Mouse (Mus musculus): Measurements from ENCODE around the gene Sipa1l1. TPM values are rescaled to one million over a fixed set of nuclear protein-coding genes. Genes with fewer than 3 reads are reported as not detected.

Sipa1l1 gene
- total RNA-seq, 1 experiment: 31.8 TPM

DNA sequence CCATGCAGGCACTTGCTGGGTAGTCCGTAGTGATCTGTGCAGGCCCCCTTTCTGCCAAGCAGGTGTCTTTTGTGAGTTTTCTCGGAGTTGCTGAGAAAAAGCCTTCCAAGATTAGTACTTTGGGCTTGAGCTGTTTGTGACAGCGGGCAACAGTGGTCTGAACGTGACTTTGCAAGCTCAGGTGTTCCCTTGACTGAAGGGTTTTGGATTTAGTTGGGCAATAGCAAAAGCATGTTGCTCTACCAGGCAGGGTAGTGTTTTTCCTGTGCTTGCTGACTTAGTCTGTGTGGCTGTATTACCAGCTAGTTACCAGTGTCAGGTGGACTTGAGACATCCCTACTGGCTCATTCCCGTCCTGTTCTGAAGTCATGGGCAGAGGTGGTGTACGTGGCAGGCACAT lies 30.2 kb downstream of the Sipa1l1 start:
- Histone ChIP-seq H3K9me3 (ENCODE audit: control insufficient read depth, insufficient read depth, low read depth, low read length) (no peaks in the 10 kb centered on the region), H3K27ac (ENCODE audit: insufficient read depth, low read depth, low read length, poor library complexity, severe bottlenecking) (no peak overlapping the region), H3K9ac (ENCODE audit: insufficient read depth, low read depth, low read length, poor library complexity, severe bottlenecking) (no peak overlapping the region), H3K4me1 (ENCODE audit: control insufficient read depth in 2 of 2, insufficient read depth in 2 of 2, low read length in 2 of 2, poor library complexity in 1 of 2) (peaks cover 3 to 10% of the 10 kb centered on the region in 2 experiments; a peak in 3 of 4 replicates), H3K4me3 (ENCODE audit: insufficient read depth in 1 of 2, low read depth in 1 of 2, low read length in 2 of 2, poor library complexity in 1 of 2, severe bottlenecking in 1 of 2) (no peak overlapping the region), H3K36me3 (ENCODE audit: control insufficient read depth, insufficient read depth, low read length, poor library complexity, severe bottlenecking) (no peaks in the 10 kb centered on the region)
- no peak for TF ChIP-seq CHD2 (IDR thresholded peaks at IDR 0.05; ENCODE audit: low read depth, low read length)
- no peak for DNase-seq (ENCODE audit: low read depth, low spot score)
- in situ Hi-C loops (cut with MboI; ENCODE audit: low sequenced_read_pairs in 2 of 2, unreplicated experiment in 2 of 2): no loop called here

DNA sequence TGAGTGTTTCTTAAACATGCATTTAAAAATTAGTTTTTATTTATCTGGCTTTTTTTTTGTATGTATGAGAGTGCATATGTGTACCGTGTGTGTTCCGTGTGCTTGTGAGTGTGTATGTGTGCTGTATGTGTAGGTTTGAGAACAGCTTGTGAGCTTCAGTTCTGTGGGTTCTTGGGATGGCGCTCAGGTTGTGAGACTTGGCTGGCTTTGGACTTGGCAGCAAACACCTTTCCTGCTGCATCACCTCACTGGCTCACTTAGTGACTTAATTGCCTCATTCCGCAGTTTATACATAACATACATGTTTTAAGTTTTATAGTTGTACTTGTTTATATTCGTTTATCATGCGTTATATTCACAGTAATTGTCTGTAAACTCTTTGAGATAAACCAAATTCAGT lies 35.0 kb downstream of the Sipa1l1 start:
- H3K4me1 ChIP-seq (ENCODE audit: control insufficient read depth in 2 of 2, insufficient read depth in 2 of 2, low read length in 2 of 2, poor library complexity in 1 of 2): no peaks in the 10 kb centered on the region
- in situ Hi-C loops (cut with MboI; ENCODE audit: low sequenced_read_pairs in 2 of 2, unreplicated experiment in 2 of 2): no loop called here
- H3K9ac ChIP-seq (ENCODE audit: insufficient read depth, low read depth, low read length, poor library complexity, severe bottlenecking): no peak overlapping the region
- TF ChIP-seq MAFK (IDR thresholded peaks at IDR 0.05; ENCODE audit: insufficient read depth, low read depth, low read length): no peak
- TF ChIP-seq ZNF384 (IDR thresholded peaks at IDR 0.05; ENCODE audit: low read depth, low read length): no peak
- no peak for TF ChIP-seq ZC3H11A (IDR thresholded peaks at IDR 0.05; ENCODE audit: borderline replicate concordance, low read depth, low read length)
- TF ChIP-seq CHD2 (IDR thresholded peaks at IDR 0.05; ENCODE audit: low read depth, low read length): no peak
- TF ChIP-seq HCFC1 (IDR thresholded peaks at IDR 0.05; ENCODE audit: borderline replicate concordance, insufficient read depth, low read length): no peak
- no peak for DNase-seq (ENCODE audit: low read depth, low spot score)
- no peak overlapping the region for H3K27ac ChIP-seq (ENCODE audit: insufficient read depth, low read depth, low read length, poor library complexity, severe bottlenecking)
- no peak overlapping the region for H3K4me3 ChIP-seq (ENCODE audit: insufficient read depth in 1 of 2, low read depth in 1 of 2, low read length in 2 of 2, poor library complexity in 1 of 2, severe bottlenecking in 1 of 2)
- no peaks in the 10 kb centered on the region for H3K36me3 ChIP-seq (ENCODE audit: control insufficient read depth, insufficient read depth, low read length, poor library complexity, severe bottlenecking)
- H3K9me3 ChIP-seq (ENCODE audit: control insufficient read depth, insufficient read depth, low read depth, low read length): no peaks in the 10 kb centered on the region

GRCm38 (mm10) chr12:82206857-82207647 lies 37.9 kb downstream of the Sipa1l1 start:
- DNase-seq (ENCODE audit: low read depth, low spot score): no peak
- no peak overlapping the region for H3K4me3 ChIP-seq (ENCODE audit: insufficient read depth in 1 of 2, low read depth in 1 of 2, low read length in 2 of 2, poor library complexity in 1 of 2, severe bottlenecking in 1 of 2)
- no peaks in the 10 kb centered on the region for H3K4me1 ChIP-seq (ENCODE audit: control insufficient read depth in 2 of 2, insufficient read depth in 2 of 2, low read length in 2 of 2, poor library complexity in 1 of 2)
- in situ Hi-C loops (cut with MboI; ENCODE audit: low sequenced_read_pairs in 2 of 2, unreplicated experiment in 2 of 2): no loop called here
- no peak overlapping the region for H3K27ac ChIP-seq (ENCODE audit: insufficient read depth, low read depth, low read length, poor library complexity, severe bottlenecking)
- H3K9me3 ChIP-seq (ENCODE audit: control insufficient read depth, insufficient read depth, low read depth, low read length): no peaks in the 10 kb centered on the region
- no peak for TF ChIP-seq CHD2 (IDR thresholded peaks at IDR 0.05; ENCODE audit: low read depth, low read length)
- no peak for TF ChIP-seq ZNF384 (IDR thresholded peaks at IDR 0.05; ENCODE audit: low read depth, low read length)
- no peak for TF ChIP-seq MAFK (IDR thresholded peaks at IDR 0.05; ENCODE audit: insufficient read depth, low read depth, low read length)
- no peak for TF ChIP-seq ZC3H11A (IDR thresholded peaks at IDR 0.05; ENCODE audit: borderline replicate concordance, low read depth, low read length)
- no peak for TF ChIP-seq HCFC1 (IDR thresholded peaks at IDR 0.05; ENCODE audit: borderline replicate concordance, insufficient read depth, low read length)
- no peaks in the 10 kb centered on the region for H3K36me3 ChIP-seq (ENCODE audit: control insufficient read depth, insufficient read depth, low read length, poor library complexity, severe bottlenecking)
- no peak overlapping the region for H3K9ac ChIP-seq (ENCODE audit: insufficient read depth, low read depth, low read length, poor library complexity, severe bottlenecking)

- H3K36me3 ChIP-seq (ENCODE audit: control insufficient read depth, insufficient read depth, low read length, poor library complexity, severe bottlenecking): no peaks in the 10 kb centered on the region
- H3K27ac ChIP-seq (ENCODE audit: insufficient read depth, low read depth, low read length, poor library complexity, severe bottlenecking): no peak overlapping the region
- no peak for DNase-seq (ENCODE audit: low read depth, low spot score)
- no peak overlapping the region for H3K9ac ChIP-seq (ENCODE audit: insufficient read depth, low read depth, low read length, poor library complexity, severe bottlenecking)
- no peaks in the 10 kb centered on the region for H3K4me1 ChIP-seq (ENCODE audit: control insufficient read depth in 2 of 2, insufficient read depth in 2 of 2, low read length in 2 of 2, poor library complexity in 1 of 2)
- H3K4me3 ChIP-seq (ENCODE audit: insufficient read depth in 1 of 2, low read depth in 1 of 2, low read length in 2 of 2, poor library complexity in 1 of 2, severe bottlenecking in 1 of 2): no peak overlapping the region
- in situ Hi-C loops (cut with MboI; ENCODE audit: low sequenced_read_pairs in 2 of 2, unreplicated experiment in 2 of 2): no loop called here
- H3K9me3 ChIP-seq (ENCODE audit: control insufficient read depth, insufficient read depth, low read depth, low read length): no peaks in the 10 kb centered on the region
- no peak for TF ChIP-seq ZC3H11A (IDR thresholded peaks at IDR 0.05; ENCODE audit: borderline replicate concordance, low read depth, low read length)
Measured at GRCm38 (mm10) chr12:82208046-82208445, 38.9 kb downstream of the Sipa1l1 start.

DNA sequence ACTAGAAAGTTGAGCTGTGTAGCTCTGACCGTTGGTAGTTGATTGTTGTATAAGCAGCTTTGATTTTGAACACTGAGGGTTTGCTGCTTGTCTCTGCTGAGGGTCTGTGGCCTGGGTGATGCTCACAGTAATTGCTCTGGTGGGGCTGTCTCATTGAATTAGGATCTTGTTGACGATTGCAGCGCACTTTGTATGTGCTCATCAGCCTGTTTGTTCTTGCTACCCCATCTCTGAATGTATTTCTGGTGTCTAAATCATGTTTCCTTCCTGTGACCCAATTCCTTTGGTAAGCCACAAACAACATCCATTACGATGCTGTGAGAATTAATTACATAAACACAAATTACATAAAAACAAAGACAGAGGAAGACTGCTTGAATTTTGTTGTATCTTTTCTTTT lies 39.5 kb downstream of the Sipa1l1 start:
- no peaks in the 10 kb centered on the region for H3K9me3 ChIP-seq (ENCODE audit: control insufficient read depth, insufficient read depth, low read depth, low read length)
- H3K4me1 ChIP-seq (ENCODE audit: control insufficient read depth in 2 of 2, insufficient read depth in 2 of 2, low read length in 2 of 2, poor library complexity in 1 of 2): no peaks in the 10 kb centered on the region
- TF ChIP-seq MAFK (IDR thresholded peaks at IDR 0.05; ENCODE audit: insufficient read depth, low read depth, low read length): no peak
- H3K9ac ChIP-seq (ENCODE audit: insufficient read depth, low read depth, low read length, poor library complexity, severe bottlenecking): no peak overlapping the region
- H3K36me3 ChIP-seq (ENCODE audit: control insufficient read depth, insufficient read depth, low read length, poor library complexity, severe bottlenecking): no peaks in the 10 kb centered on the region
- DNase-seq (ENCODE audit: low read depth, low spot score): no peak
- no peak overlapping the region for H3K27ac ChIP-seq (ENCODE audit: insufficient read depth, low read depth, low read length, poor library complexity, severe bottlenecking)
- no peak overlapping the region for H3K4me3 ChIP-seq (ENCODE audit: insufficient read depth in 1 of 2, low read depth in 1 of 2, low read length in 2 of 2, poor library complexity in 1 of 2, severe bottlenecking in 1 of 2)
- in situ Hi-C loops (cut with MboI; ENCODE audit: low sequenced_read_pairs in 2 of 2, unreplicated experiment in 2 of 2): no loop called here

Data from ES-E14 (cell line).